Mouse (Mus musculus): ENCODE results near the gene Gm49337. TPM values are rescaled to one million over a fixed set of nuclear protein-coding genes. Genes with fewer than 3 reads are reported as not detected.

Gene Gm49337
- total RNA-seq (2021), result not detected
- long read RNA-seq, experiment 1, result 0 reads
- long read RNA-seq, experiment 2, result 0 reads

GRCm38 (mm10) chr4:116173072-116173471 lies at the start of gene Gm49337, which contains the start of gene 1700042G07Rik:
Gm49337 (plus strand) TSS chr4:116173384.
1700042G07Rik (plus strand) TSS chr4:116173372.
- no peak for DNase-seq

GRCm38 (mm10) chr4:116123602-116124519 lies 49.3 kb upstream of the Gm49337 start, which contains the start of the genes Rad54l and Pomgnt1:
Rad54l (minus strand) TSS chr4:116123690.
Pomgnt1 (plus strand) TSS chr4:116123840.
- peak; percentile 74 for DNase-seq

GRCm38 (mm10) chr4:116125803-116126386 lies 47.3 kb upstream of the Gm49337 start:
- no peak for DNase-seq

GRCm38 (mm10) chr4:116127956-116128355 lies 45.2 kb upstream of the Gm49337 start:
- no peak for DNase-seq

- no peak for DNase-seq
These were observed 40.1 kb upstream of the Gm49337 start for GRCm38 (mm10) chr4:116133126-116133525.

- no peak for DNase-seq
These were observed 38.2 kb upstream of the Gm49337 start for GRCm38 (mm10) chr4:116134990-116135389.

- no peak for DNase-seq
These were observed 35.7 kb upstream of the Gm49337 start for GRCm38 (mm10) chr4:116137421-116137996.

- no peak for DNase-seq
These were observed 32.2 kb upstream of the Gm49337 start for GRCm38 (mm10) chr4:116140801-116141574.

GRCm38 (mm10) chr4:116141736-116142135 lies 31.4 kb upstream of the Gm49337 start:
- no peak for DNase-seq

- DNase-seq, result no peak
These were observed 30.9 kb upstream of the Gm49337 start for GRCm38 (mm10) chr4:116142269-116142668.

- peak; percentile 21 for DNase-seq
These were observed 29.8 kb upstream of the Gm49337 start for GRCm38 (mm10) chr4:116143317-116143811.

- peak; percentile 70 for DNase-seq
These were observed 29.1 kb upstream of the Gm49337 start for GRCm38 (mm10) chr4:116143891-116144717.

- DNase-seq, result no peak
These were observed 23.4 kb upstream of the Gm49337 start for GRCm38 (mm10) chr4:116149812-116150155.

GRCm38 (mm10) chr4:116150156-116150861 lies 22.9 kb upstream of the Gm49337 start:
- DNase-seq, result peak; percentile 80

GRCm38 (mm10) chr4:116150862-116151221 lies 22.3 kb upstream of the Gm49337 start:
- no peak for DNase-seq

GRCm38 (mm10) chr4:116151238-116151637 lies 21.9 kb upstream of the Gm49337 start, which contains the start of gene Lurap1:
Lurap1 (minus strand) TSS chr4:116151338.
- no peak for DNase-seq

- no peak for DNase-seq
These were observed 20.5 kb upstream of the Gm49337 start for GRCm38 (mm10) chr4:116152702-116153101.

GRCm38 (mm10) chr4:116157882-116158281 lies 15.3 kb upstream of the Gm49337 start:
- no peak for DNase-seq

GRCm38 (mm10) chr4:116159912-116160311 lies 13.3 kb upstream of the Gm49337 start:
- DNase-seq, result no peak

GRCm38 (mm10) chr4:116160769-116161168 lies 12.4 kb upstream of the Gm49337 start:
- no peak for DNase-seq

Measured in gastrocnemius, postnatal 10 days (tissue).